Mouse (Mus musculus) liver, adult 2 months (tissue): ENCODE measurements around the gene Brms1.

Experiments used
- CTCF ChIP-seq: fragments of 200-500 bp; IDR thresholded peaks from 2 replicates; pipeline ENCODE4 v1.5.1; 2011; ENCODE audit warnings: low read depth, low read length, control low read depth
- POLR2A ChIP-seq: fragments of 200-500 bp; IDR thresholded peaks from 2 replicates; pipeline ENCODE4 v1.6.1; 2011; ENCODE audit warnings: low read length, control low read depth; ENCODE audit not compliant: insufficient read depth; ENCODE audit errors: extremely low read depth

DNA sequence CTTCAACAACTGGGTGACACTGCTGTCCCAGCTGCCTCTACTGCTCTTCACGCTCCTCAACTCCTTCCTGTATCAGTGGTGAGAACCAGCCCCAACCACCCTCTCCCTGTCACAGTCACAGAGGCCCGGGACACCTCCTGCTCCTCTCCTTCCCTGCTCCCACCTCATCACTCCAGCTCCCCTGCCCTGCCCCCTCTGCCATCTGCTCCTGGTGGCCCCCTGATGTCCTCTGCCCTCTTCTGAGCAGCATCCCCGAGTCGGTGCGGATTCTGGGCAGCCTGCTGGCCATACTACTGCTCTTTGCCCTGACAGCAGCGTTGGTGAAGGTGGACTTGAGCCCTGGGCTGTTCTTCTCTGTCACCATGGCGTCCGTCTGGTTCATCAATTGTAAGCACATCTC, 15.0 kb upstream of the Brms1 start:
- TF ChIP-seq CTCF = no peak
- TF ChIP-seq POLR2A = no peak
